Mouse (Mus musculus) spleen, adult 12 weeks (tissue): Measurements from ENCODE around the gene Sirt7.

ENCODE experiments used
- DNase-seq: peaks from one replicate; pipeline ENCODE4 v3.0.0; 2022; ENCODE audit warnings: low spot score

The Sirt7 gene

DNA sequence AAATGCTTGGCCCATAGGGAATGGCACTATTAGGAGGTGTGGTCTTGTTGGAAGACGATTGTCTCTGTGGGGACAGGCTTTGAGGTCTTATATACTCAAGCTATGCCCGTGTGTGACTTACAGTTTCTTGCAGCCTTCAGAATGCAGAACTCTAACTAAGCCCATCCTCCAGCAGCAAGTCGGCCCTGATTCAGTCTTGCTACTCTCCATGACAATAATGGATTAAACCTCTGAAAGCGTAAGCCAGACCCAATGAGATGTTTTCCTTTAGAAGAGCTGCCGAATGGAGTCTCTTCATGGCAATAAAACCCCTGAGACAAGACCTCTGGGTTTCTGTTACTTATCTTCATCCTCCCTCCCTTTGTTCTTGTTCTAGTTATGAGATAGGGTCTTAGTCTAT lies 9.8 kb upstream of the Sirt7 start:
- no peak for DNase-seq

DNA sequence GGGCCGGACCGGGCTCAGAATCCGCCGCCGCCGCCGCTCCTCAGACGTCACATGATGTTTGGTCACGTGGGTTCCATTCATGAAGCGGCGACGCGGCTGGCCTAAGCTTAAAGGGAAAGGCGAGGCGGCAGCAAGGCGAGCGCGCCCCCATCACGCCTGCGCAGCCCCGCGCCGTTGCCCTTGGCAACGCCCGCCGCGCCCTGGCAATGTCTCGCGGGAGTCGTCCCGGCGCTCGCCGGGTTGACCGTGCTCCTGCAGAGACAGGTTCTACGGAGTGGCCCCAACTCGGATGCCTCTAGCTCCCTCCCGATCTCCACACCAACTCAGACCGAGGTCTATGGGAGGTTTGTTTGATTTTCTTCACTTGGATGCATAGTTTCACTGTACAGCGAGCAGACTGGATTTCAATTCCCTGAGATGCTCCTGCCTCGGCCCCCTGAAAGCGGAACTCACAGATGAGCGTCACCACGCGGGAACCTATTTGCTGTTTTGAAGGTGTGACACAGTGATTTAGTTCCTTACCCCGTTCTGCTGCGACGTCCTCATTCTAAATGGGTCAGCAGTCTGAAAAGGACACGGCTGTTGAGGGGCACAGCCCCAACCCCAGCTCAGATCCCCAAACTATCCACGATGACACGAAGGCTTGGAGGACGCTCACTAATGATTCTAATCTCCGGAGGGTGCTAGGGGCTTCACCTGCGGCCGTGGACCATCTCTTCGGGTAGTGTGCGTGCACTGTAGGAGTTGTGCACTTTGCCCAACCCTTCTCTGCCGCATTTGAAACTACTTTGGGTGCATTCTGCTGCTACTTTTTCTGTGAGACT lies 8.7 kb upstream of the Sirt7 start, which contains the start of gene Mafg:
Mafg (minus strand) TSS at position 81 of the 824 bp plus-strand sequence.
- DNase-seq = peak; percentile 87

DNA sequence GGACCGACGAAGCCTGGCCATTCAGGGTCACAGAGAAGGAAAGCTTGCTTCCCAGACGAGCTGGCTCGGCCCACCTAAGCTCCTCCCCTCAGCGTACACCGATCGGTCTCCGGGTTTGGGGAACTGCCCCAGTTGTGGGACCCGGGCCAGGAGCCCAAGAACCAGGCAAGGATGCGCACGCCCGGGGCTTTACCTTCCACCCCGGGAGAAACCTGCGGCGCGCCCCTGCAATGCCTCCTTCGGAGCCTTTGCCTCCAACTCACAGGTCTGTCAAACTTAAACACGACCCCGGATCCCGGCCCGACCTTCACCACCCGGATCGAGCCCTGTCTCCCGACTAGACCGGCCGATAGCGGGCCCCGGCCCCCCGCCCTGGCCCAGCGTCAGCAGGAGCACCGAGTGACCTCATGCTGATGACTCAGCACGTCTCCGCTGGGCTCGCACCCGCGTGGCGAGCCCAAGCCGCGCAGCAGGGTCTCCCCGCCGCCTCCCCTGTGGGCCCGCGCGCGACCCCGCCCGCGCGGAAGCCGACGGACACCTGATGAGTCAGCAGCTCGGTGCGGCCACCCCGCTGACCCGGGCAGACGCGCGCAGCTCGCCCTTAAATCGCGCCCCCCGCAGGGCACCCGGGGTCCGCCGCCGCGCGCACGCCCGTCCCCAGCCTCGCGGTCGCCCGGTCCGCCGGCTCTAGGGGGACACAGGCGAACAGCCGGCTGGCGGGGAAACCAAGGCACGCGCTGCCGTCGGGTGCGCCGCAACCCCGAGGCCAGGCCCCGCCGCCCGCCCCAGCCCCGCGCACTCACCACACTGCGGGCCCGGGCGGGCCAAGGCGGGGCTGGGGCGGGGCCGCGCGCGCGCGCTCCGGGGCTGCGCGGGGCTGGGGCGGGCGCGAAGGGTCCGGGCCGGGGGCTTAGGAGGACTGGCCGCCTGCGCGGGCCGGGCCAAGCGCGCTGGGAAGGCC lies 7.8 kb upstream of the Sirt7 start:
- peak; percentile 77 for DNase-seq

DNA sequence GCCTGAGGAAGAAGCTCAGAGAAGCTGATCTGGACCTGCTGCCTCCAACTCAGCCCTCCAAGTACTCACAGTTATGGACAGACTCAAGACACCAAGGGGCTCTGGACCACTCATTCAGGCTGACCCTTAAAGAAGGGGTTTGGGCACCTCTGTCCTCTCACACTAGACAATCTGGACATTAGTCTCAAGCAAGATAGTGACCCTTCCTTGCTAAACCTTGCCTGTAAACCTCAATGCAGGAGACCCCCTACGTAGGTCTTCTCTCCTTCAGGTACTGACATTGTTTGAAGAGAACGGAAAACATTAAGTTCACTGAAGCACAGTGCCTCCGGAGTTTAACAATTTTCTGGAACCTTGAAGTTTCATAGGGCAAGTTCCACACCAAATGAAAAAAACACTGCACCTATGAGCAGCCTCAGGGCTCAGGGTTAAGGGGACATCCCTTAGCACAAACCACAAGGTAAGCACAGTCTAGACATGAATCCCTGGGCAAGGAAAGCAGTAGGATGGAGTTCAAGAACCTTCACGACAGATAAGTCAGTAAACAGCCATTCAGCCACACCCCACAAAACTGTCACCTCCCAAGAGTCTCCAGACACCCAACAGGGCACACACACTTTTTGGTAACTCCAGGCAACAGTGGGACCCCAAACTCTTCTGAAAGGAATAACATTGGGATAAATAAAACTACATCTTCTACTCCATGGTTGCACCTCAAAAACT lies 6.8 kb upstream of the Sirt7 start:
- DNase-seq = no peak

DNA sequence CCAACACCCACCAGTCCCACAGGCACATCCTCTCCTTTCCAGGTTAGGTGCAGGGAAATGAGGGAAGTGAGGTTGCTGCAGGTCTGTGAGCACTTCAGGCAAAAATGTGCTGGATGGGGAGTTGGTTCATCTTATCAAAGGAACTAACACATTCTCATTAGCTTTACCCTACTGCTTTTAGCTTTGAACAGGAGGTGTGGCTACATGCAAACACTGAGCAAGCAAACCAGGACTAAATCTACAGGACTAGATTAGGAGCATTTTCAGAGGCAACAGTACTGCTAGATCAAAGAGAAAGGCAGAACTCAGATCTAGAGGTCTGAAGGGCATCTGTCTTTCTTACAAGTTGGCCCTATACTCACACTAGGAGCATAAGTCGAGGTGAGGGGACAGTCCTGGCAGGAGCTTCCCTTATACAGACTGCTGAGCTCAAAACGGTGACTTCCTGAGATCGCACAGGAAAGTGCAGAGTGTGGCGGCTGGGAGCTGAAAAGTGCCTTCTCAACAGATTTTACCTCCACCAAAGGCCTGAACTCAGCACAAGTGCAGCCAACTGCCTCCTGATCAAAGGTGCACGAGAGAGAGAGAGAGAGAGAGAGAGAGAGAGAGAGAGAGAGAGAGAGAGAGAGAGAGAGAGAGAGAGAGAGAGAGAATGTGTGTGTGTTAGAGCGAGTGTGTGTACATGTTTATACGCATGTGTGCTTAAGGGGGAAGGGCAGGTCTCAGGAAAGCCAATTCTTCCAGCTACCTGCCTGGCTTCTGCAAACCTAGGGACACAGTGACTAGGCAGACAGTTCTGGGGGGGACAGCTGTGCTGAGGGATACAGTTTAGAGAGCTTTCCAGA lies 6.1 kb upstream of the Sirt7 start:
- DNase-seq = no peak

DNA sequence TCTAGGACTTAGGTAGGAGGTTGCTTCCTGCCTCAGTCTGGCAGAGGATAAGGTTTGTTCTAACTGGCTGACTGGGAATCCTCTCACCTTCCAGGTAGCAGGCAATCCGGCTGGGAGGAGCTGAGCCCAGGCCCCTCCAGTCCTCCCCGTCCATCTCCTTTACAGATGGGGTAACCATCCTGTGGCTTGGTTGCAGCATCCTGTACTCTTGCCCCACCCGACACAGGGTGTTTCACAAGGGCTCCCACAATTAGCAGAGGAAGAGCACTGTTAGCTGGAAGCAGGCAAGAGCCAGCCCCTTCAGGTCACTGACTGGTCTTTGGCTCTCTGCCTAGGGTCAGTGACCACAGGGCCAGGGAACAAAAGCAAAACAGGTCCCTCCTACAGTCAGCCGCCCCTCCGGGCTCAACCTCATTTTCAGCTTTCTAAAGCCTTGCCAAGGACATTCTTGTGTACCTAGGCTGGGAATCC lies 5.4 kb upstream of the Sirt7 start:
- DNase-seq = peak; percentile 51

DNA sequence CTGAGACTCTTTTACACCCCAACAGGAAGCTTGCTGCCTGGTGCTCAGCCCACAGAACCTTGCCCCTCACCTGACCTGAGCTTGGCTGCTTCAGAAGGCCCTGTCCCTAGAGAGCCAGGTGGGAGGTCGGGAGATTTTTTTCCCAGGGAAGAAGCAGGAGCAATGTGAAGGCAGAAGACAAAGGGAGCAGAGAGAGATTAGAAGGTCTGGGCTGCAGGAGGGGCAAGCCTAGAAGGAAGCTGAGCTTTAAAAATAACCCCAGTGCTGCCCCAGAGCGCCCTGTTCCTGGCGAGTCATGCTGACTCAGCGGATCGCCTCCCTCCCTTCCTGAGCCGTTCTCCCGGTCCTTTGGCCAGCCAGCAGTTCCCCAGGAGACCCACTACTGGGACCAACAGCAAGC lies 4.9 kb upstream of the Sirt7 start:
- peak; percentile 79 for DNase-seq

DNA sequence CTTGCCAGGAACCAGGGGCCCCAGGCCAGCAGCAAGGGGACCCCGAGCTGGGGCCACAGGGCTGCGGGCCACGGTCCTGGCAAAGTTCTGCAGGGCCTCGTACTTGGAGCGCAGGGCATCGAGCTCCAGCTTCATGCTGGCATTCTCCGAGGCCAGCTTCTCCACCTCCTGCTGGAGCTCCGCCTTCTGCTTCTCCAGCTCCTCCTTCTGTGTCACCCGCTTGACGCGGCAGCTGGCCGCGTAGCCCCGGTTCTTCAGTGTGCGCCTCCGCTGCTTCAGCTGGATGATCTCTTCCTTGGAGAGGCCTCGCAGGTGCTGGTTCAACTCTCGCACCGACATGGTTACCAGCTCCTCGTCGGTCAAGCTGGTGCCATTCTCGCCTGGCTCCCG lies 4.3 kb upstream of the Sirt7 start:
- peak; percentile 67 for DNase-seq

DNA sequence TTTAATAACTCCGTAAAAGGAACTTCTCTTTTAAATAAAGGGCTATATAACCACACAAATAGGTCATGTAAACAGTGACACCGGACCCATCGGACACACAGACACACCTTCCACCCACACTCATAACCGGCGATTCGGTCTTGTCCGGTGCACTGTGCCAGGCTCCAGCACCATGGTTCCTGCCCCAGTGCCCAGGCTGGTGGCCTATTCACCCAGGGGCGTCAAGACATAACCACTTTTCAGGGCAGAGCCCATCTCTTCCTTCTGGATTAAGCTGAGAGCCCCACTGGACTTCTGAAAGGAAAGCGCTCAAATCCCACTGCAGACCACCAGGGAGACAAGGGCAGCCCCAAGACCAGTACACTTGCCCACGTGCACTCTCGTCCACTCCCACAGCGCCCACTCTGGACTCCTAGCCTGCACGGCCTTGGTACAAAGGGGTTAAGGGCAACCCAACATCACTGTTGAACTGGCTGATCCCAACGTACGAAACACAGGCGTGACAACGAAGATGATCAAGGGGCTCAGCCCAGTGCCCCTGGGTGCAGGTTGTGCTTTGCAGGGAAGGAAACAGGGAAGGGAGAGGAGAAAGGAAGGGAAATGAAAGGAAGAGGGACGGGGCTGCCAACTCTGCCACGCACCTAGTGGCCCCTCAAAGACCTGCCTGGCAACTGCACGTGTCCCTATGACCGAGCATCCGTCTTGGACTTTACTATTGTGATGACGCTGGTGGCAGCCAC lies 3.7 kb upstream of the Sirt7 start:
- DNase-seq = no peak

DNA sequence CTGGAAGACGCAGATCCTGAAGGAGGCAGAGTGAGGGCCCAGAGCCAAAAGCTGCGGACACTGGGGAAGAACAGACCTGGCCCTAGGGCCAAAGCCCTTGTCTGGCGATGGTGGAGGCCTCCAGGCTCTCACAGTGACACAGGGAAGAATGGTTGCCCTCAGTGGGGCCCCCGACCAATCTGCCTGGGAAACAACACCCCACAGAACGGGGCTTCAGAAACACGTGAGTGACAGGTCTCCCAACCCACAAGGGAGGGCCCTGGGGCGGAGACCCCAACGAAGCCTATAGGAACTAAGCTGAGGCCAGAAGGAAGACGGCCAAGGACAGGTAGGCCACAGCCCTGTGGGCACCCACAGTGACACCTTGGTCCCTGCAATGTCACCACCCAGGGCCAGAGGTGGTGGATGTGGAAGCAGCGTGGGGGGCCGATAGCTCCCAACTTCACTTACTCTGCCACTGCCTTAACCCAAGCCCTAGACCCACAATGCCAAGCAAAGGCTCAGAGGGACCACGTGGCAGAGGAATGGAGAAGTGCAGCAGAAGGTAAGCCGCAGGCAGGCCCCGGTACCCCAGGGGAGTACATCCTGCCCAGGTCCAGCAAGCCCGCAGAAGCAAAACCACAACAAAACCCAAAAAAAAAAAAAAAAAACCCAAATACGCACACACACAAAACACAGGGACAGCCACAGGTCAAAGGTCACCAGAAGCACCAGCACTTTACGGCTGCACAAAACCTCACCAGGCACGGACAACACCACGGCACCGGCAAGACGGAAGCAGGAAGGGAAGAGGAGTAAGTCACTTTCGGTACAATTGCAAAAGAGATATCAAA lies 2.6 kb upstream of the Sirt7 start:
- no peak for DNase-seq

DNA sequence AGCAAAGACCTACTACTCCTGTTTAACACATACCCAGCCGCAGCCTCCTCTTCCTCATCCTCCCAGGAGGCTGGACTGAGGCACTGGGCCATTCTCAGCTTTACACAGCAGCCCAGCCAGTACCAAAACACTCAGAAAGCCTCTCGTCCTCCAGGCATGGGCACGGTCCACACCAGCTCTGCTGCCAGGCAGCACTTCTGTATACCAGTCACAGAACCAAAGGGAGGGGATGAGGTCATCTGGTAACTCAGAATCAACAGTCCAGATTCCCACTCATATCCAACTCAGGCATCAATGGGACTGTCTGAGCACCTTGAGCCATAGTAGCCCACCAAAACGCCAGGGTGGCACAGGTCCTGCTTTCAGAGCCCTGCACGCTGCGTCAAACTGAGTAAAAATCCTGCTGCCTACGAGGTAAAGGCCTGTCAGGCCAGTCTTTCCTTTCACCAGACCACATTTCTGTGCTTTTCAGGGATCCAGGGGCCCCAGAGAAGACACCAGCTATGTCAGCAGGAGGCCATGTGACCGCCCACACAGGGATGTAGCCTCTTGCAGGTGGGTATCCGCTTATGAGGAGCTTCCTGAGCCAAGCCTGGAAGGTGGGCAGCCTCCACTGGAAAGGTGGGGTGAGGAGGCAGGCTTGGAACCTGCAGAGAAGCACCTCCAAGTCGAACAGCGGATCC lies 1.9 kb upstream of the Sirt7 start:
- DNase-seq = no peak

DNA sequence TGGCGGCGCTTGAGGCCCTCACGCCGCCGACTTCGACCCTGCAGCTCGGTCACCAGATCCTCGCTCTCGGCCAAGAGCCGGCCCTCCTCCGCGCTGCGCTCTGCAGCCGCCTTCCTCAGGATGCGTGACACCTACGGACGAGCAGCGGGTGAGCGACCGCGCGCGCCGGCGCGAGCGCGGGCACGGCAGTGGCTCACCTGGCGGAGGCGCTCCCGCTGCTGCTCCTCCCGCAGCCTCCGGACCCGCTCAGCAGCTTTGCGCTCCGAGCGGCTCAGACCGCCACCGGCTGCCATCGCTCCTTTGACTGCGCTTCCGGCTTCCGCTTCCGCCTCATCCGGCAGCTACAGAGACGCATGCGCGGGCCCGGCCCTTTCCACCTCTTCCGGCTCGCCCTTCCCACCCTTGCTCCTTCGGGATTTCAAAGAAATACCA lies 344 bp downstream of the Sirt7 start:
- peak; percentile 73 for DNase-seq

DNA sequence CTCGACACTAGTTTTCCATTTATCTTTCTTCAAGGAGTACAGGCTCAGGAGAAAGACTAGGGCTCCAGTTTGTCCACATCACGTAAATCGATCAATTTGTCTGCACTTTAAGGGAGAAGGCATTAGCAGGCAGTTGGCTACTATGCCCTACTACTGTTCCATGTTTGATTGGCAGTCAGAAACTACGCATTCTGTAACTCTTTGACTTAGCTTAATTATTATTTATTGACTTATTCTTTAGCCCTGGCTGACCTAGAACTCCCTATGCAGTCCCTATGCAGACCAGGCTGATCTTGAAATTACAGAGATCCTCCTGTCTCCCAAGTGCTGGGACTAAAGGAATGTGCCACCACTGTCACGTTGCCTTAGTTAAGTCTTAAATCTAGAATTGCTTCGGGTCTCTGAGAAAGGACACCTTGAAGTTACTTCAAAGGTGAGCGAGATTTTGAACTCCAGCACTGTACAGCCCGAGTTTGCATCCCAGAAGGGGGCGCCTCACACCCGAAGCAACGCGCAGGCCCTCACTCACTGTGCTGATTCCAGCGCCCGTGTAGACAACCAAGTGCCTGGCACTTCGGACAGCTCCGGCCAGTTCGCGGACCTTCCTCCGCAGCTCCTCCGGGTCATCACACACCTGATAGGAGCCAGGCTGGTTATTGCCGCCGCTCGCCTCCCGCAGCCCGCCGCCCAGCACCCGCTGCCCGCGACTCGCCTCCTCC lies 920 bp downstream of the Sirt7 start:
- DNase-seq = peak; percentile 71

DNA sequence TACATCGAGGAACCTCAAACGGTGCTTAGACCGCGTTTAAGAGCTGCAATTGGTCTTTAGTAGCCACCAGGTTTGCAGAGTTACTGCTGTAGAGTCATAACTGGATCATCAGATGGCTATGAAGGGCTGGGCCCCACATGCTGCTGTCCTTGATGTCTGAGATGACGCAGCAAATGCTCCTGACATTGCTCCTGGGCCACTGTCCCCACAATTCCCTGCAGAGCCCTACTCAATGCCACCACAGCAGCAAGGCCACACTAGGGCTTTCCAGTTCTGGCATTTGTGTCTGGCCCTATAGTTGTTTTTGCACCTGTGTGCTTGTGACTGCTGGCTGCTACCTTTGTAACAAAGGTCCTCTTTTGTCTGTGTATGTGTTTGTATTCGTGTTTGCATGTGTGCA lies 2.2 kb downstream of the Sirt7 start:
- no peak for DNase-seq

DNA sequence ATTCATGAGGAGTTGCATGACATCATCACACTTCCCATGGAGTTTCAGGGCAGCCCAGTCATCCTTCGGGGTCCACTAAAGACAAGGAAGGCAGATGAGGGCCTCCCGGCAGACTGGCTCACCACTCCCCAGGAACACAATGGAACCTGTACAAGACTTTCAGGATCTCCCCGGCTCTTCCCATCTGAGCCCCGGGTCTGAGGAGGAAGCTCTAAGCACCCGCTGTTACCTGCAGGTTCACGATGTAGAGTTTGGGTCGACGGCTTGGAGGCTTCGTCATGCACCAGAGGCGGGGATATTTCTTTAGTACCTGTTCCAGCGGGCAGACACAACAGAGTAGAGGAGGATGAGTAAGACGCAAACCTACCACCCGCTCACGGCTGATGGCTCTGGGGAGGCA lies 4.8 kb downstream of the Sirt7 start:
- no peak for DNase-seq

DNA sequence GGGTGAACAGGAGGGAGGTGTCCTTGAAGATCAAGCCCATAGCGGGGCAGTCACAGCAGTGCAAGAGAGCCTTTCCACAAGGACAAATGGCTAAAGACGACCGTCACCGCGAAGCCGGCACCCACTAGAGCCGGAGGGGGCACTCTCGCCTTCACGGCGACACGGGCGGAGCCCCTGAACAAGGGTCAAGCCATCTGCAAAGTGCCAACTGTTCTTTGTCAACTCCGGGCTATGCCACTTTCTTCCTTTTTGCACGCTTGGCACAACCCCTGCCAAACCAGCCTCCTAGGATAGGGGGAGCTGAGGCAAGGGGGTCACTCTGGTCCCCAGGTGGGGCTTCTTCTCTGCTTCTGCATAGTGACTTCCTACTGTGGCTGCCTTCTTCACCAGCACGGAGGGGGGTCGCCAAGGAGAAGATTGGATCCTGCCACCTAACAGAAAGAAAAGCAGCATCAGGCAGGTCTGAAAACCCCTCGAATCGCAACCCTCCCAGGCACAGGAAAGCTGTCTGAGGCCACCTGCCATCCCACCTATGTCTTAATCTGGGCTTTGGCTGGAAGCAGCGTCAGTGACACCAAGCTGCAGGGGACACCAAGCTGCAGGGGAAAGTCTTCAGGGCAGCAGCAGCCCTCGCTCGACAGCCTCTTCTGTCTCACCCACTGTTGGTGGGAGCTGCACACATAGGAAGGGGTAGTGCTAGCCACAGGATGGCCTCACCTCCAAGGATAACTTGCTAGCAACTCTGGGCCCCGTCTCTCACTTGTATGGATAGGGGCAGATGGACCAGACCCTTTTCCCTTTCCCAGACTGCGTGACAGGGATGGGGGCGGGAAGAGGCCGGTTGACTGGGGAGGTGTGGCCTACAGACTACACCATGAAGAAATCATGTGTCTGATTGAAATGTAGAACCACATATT lies 6.2 kb downstream of the Sirt7 start:
- no peak for DNase-seq

DNA sequence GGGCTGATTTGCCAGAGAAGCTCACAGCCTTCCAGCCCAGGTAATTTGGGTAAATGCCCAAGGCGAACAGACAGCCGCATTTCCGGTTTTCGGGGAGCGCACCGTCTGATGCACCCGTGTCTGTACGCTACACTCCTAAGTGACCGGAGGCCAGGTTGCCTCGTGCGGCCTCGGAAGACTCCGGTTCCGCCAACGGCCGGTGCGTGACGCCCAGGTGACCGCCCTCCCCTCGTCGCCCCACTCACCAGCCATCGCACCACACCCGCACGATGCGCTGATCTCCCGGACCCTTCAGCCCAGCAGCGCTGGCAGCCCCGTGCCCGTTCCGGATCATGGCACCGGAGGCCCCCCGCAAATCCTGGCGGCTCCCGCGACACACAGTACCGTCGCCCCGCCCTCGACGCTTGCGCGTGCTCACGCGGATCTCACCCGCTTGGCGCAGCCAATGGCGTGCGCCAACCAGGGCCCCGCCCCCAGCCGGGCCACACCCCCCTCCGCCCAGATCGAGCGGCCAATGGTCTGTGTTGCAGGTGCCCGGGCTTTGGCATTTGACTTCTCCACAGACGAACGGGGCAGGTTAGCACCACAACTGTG lies 7.4 kb downstream of the Sirt7 start, which contains the start of gene Pcyt2:
Pcyt2 (minus strand) TSS at position 418 of the 594 bp plus-strand sequence.
- DNase-seq = peak; percentile 92
